Comparison of ENCODE assay signal across 8 mouse cellular contexts in the genomic region with DNA sequence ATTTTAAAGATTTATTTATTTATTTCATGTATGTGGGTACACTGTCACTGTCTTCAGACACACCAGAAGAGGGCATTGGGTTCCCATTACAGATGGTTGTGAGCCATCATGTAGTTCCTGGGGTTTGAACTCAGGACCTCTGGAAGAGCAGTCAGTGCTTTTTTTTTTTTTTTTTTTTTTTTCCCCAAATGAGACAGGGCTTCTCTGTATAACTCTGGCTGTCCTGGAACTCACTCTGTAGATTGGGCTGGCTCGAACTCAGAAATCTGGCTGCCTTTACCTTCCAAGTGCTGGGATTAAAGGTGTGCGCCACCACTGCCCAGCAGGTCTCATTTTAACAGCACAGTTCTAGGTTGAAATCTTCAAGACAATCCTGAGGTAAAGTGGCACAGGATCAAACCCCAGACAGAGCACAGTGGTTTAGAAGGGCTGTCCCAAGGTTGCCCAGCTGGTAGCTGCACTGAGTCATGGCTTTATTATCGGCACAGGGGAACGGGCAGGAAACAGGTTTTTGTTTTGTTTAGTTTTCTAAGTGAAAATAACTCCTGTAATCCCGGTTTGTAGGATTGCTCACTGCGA. TPM values are rescaled to one million over a fixed set of nuclear protein-coding genes. Genes with fewer than 3 reads are reported as not detected.
DNase-seq lines count a peak whose midpoint lies in the region; ATAC-seq and TF ChIP-seq lines count a peak whose summit lies in the region.

A gene (plus strand): TSS at position 529 of the 579 bp plus-strand sequence.

- no peaks in the 10 kb centered on the region for H3K9me3 ChIP-seq in forebrain, embryonic 16.5 days (ENCODE audit: control insufficient read depth, low read length)
- H3K9me3 ChIP-seq in midbrain, postnatal 0 days (ENCODE audit: low read length) = no peaks in the 10 kb centered on the region

- peak within 1 kb of the TSS; percentile 97 for H3K27ac ChIP-seq in left cerebral cortex, adult 2 months
- peak within 1 kb of the TSS; percentile 94 for H3K27ac ChIP-seq in forebrain, embryonic 16.5 days (ENCODE audit: low read length)
- peak within 1 kb of the TSS; percentile 98 for H3K27ac ChIP-seq in midbrain, postnatal 0 days (ENCODE audit: low read depth, low read length)

- DNase-seq in left cerebral cortex, adult 2 months (ENCODE audit: extremely low spot score in 1 of 2, low spot score in 2 of 2) = no peak
- no peak for DNase-seq in left cerebral cortex, adult 9 months (ENCODE audit: low spot score in 2 of 2)
- no peak for DNase-seq in adrenal gland, postnatal 4 days (ENCODE audit: low spot score in 2 of 2)
- no peak for DNase-seq in layer of hippocampus, postnatal 25 days (ENCODE audit: extremely low spot score in 1 of 2, low spot score in 1 of 2)
- no peak for DNase-seq in midbrain, postnatal 0 days (ENCODE audit: low spot score)
- no peak for DNase-seq in urinary bladder, postnatal 10 days (ENCODE audit: low spot score)
- no peak for DNase-seq in right cerebral cortex, postnatal 4 days

- peak within 1 kb of the TSS; percentile 95 for H3K9ac ChIP-seq in forebrain, embryonic 16.5 days (replicated peaks; ENCODE audit: low read depth, low read length)
- H3K9ac ChIP-seq in midbrain, postnatal 0 days (replicated peaks; ENCODE audit: low read length, poor library complexity, severe bottlenecking) = peak within 1 kb of the TSS; percentile 98

- H3K36me3 ChIP-seq in forebrain, embryonic 16.5 days (ENCODE audit: control insufficient read depth, insufficient read depth) = no peaks in the 10 kb centered on the region
- no peaks in the 10 kb centered on the region for H3K36me3 ChIP-seq in midbrain, postnatal 0 days (ENCODE audit: insufficient read depth, low read length)

- H3K4me3 ChIP-seq in left cerebral cortex, adult 2 months = peak within 1 kb of the TSS; percentile 89
- H3K4me3 ChIP-seq in forebrain, embryonic 16.5 days (replicated peaks; ENCODE audit: low read length) = peak within 1 kb of the TSS; percentile 87
- peak within 1 kb of the TSS; percentile 89 for H3K4me3 ChIP-seq in midbrain, postnatal 0 days (ENCODE audit: low read depth, low read length)

- intact Hi-C loops in left cerebral cortex, adult 2 months (cut with DNase I) = no loop called here

- H3K4me2 ChIP-seq in forebrain, embryonic 16.5 days (ENCODE audit: low read length) = peak within 1 kb of the TSS; percentile 66
- peak within 1 kb of the TSS; percentile 79 for H3K4me2 ChIP-seq in midbrain, postnatal 0 days (ENCODE audit: low read depth, low read length, poor library complexity, severe bottlenecking)

- no peaks in the 10 kb centered on the region for H3K27me3 ChIP-seq in forebrain, embryonic 16.5 days (replicated peaks; ENCODE audit: control insufficient read depth, insufficient read depth, low read length)
- H3K27me3 ChIP-seq in midbrain, postnatal 0 days (ENCODE audit: insufficient read depth, low read length) = no peaks in the 10 kb centered on the region

- H3K4me1 ChIP-seq in forebrain, embryonic 16.5 days (replicated peaks; ENCODE audit: control insufficient read depth, insufficient read depth, low read length) = peaks cover 38% of the 10 kb centered on the region
- H3K4me1 ChIP-seq in midbrain, postnatal 0 days (ENCODE audit: insufficient read depth, low read length) = peaks cover 6% of the 10 kb centered on the region; the same call in 1 of the 2 replicates

- 58% methylated on average over 6 of the region's 6 CpGs for WGBS in forebrain, embryonic 16.5 days
- 65% methylated on average over 6 of the region's 6 CpGs for WGBS in midbrain, postnatal 0 days

- no peak for ATAC-seq in forebrain, embryonic 16.5 days
- no peak for ATAC-seq in midbrain, postnatal 0 days (ENCODE audit: low FRiP score)

- no peak for TF ChIP-seq CTCF in left cerebral cortex, adult 2 months (IDR thresholded peaks at IDR 0.05)
- TF ChIP-seq CTCF in midbrain, postnatal 0 days (IDR thresholded peaks at IDR 0.05) = no peak

RNA-seq across cellular contexts. Expression of the gene that starts here (rescaled TPM):
- total RNA-seq in left cerebral cortex, adult 2 months (2021) = 10 to 100 TPM; 31.4 to 62.5 TPM
- total RNA-seq in adrenal gland, postnatal 4 days (2021) = 10 to 100 TPM; 14.0 to 15.7 TPM
- polyA plus RNA-seq in forebrain, embryonic 16.5 days (2015; fragmentation: Nextera tagmentation; extraction: Ambion mirVana) = 68.4 and 69.9 TPM in 2 replicates
- total RNA-seq in layer of hippocampus, postnatal 25 days (2021) = 10 to 100 TPM; 39.4 to 41.7 TPM
- 37.1 and 51.6 TPM in 2 replicates for total RNA-seq in midbrain, postnatal 0 days (2014; rRNA removed)
- polyA plus RNA-seq in midbrain, postnatal 0 days (2015; fragmentation: Nextera tagmentation; extraction: Ambion mirVana) = 22.4 and 24.8 TPM in 2 replicates
